Mouse (Mus musculus) monocyte, adult 5-6 weeks (primary cell): Measurements from ENCODE around the gene Akap9. TPM values are rescaled to one million over a fixed set of nuclear protein-coding genes. Genes with fewer than 3 reads are reported as not detected.
"Not testable (repeated sequence)": the region's sequence is repeated elsewhere in the genome, so short reads cannot be mapped to it uniquely, and the experiment has no call there.

Source experiments
- ATAC-seq: fragments of 153-309, 156-312 bp; replicated peaks from 2 replicates; pipeline ENCODE4 v1.8.0; 2017; ENCODE audit warnings: mild to moderate bottlenecking; ENCODE audit not compliant: low TSS enrichment, insufficient number of reproducible peaks, severe bottlenecking, poor library complexity, low FRiP score
- total RNA-seq: library from RNA; stranded (forward); fragments of 200-1000, 200-491, 200-594 nt; gene quantifications from 3 replicates; pipeline ENCODE4 v1.2.3, GENCODE M21; 2017

Akap9 gene
- total RNA-seq, 1 experiment from 2014 or later, result 41.5 TPM

DNA sequence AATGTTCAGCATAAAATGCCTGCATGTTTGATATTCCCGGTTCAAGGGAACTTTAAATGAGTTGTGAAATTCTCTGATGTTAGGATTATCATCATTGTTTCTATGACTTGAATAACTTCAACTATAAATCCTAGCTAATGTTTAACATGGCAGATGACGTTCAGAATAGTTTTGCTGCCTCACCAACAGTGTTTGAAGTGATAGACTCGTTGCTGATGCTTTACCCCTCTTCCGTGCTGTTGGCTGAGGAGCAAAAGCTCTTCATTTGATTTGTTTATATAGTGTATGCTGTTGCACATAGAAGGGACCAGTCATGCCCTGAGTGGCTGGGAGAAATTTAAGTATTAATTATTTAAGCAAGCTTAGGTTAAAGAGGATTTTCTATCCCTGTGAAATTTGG lies 96.9 kb downstream of the Akap9 start:
- ATAC-seq, result no peak

DNA sequence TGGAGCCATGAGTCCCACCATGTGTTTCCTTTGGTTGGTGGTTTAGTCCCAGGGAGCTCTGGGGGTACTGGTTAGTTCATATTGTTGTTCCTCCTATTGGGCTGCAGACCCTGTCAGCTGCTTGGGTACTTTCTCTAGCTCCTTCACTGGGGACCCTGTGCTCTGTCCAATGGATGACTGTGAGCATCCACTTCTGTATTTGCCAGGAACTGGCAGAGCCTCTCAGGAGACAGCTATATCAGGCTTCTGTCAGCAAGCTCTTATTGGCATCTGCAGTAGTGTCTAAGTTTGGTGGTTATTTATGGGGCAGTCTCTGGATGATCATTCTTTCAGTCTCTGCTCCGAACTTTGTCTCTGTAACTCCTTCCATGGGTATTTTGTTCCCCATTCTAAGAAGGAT lies 98.5 kb downstream of the Akap9 start:
- not testable (repeated sequence) for ATAC-seq

DNA sequence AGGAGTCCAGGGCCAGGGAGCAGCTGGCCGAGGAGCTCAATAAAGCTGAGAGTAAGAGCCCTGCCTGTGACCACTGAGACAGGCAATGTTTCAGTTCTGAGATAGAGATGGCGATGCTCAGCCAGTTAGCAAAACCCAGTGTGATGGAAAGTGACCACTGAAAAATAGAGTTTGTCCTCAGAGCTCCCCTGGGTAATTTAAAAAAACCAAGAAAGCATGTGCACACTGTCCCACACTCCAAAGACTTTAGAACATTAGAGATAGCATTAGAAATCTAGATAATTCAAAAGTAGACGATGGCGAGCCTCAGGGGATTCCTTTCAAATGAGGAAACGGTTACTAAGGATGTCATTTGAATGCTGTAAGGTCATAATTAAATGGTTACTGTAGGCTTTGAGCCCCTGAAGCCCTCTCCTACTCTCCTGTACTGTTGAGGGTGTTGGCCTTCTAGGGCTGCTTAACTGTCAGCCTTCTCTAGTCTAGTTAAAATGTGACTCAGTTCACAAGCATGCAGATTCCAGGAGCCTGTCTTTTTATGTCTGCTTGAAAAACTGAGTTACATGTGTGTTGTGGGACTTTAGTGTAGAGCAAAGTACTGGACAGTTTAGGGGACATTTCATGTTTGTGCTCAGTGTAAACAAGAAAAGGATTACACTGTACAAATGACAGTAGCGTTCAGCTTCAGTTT lies 100.8 kb downstream of the Akap9 start:
- ATAC-seq, result no peak

DNA sequence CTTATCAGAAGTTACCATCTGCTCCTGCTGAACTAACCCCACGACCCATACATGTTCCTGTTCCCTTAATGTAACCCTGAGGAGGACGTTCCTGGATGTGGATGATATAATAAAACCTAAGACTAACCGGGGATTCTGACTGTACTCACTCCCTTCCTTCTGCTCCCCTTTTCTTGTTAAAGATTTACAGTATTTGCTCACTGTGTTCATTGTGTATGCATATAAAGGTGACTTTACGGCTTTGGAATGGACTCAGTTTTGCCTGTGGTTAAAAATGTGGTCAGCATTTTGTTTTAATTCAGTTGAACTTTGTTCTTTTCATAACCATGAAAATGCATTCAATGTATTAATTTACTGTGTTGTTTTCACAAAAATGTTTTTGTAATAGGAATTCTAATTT lies 104.0 kb downstream of the Akap9 start:
- ATAC-seq, result no peak

DNA sequence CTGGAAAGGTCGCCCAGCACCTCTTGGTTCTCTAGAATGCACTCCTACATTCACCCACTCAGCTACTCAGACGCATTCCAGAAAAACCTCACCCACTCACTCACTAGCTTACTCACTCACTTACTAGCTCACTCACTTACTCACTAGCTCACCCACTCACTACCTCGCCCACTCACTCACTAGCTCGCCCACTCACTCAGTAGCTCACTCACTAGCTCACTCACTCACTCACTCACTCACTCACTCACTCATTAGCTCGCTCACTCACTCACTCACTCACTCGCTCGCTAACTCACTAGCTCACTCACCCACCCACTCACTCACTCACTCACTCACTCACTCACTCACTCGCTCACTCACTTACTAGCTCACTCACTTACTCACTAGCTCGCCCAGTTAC lies 108.8 kb downstream of the Akap9 start:
- no peak for ATAC-seq

DNA sequence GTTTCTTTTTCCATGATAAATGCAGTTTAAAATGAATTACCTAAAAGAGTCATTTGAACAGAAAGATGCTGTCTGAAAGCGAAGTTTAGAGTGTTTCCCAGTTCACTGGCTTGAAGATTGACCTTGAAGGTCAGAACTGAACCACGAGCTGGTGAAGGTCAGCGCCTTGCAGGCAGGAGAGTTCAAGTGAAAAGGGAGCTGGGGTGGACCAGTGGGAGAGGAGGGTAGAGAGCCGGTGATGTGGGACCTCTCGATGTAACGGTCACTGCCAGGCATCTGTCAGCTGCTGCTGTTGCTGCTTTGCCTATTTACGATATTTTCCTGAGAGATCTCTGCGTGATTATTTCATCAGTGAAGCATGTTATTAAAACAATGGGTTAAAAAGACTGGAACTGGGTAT lies 111.5 kb downstream of the Akap9 start:
- no peak for ATAC-seq

DNA sequence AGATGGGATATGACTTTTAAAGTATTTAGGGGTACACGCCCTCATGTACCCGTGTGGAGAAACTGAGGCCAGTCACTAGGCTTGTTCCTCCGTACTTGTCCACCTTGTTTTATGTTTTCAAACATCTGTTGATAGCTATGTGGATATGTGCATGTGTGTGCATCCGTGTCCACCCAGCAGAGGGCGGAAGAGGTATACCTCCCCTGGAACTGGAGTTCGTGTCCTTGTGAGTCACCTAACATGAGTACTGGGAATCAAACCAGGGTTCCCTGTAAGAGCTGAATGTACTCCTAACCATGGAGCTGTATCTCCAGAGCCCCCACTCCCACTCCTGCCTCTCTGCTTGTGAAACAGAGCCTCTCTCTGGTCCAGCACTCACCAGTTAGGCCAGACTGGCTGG lies 112.5 kb downstream of the Akap9 start:
- ATAC-seq, result no peak

DNA sequence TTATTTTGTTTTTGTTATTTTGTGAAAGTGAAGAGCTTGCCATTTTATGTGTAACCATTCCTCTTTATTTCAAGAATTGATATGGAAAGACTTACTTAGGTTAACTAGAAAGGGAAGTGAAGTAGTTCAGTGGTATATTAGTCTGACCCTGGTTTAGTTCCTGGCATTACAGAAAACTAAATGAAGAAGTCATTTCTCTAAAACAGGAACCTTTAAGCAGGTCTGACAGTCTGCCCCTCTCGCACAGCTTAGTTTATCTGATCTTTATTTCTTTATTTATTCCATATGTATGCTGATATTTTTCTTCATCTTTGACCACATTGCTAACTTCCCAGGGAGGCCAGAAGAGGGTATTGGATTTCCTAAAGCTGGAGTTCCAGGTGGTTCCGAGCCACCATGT lies 113.1 kb downstream of the Akap9 start:
- ATAC-seq, result no peak

DNA sequence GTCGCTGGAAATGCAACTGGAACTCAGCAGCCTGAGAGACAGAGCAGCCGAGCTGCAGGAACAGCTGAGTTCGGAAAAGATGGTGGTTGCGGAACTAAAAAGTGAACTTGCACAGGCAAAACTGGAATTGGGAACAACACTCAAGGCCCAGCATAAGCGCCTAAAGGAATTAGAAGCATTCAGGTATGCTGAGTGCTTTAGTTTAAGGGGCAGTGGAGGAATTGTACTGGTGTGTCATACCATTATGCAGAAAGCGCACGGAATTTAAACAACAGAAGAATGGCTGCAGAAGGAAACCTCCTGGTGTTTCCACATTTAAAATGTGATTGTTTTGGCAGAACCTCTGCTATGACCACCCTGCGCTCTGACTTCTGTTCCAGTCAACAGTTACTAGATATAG lies 132.5 kb downstream of the Akap9 start:
- ATAC-seq, result no peak

DNA sequence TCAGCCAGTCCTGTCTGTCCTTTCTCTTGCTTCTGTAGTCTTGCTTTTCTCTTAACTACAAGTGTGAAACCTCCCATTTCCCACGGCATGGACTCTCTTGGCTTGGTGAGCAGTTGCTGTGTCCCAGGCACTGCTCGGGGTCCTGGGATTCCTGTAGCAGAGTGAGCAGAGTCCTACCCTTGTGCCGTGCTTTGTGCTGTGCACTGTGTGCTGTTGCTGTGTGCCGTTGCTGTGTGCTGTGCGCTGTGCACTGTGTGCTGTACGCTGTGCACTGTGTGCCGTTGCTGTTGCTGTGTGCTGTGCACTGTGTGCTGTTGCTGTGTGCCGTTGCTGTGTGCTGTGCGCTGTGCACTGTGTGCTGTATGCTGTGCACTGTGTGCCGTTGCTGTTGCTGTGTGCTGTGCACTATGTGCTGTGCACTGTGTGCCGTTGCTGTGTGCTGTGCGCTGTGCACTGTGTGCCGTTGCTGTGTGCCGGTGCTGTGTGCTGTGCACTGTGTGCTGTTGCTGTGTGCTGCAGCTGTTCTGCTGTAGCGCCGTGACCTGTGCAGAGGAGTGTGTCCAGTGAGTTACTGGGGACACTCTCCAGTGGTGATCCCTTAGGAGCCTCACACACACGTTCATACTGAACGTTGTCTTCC lies 138.7 kb downstream of the Akap9 start:
- ATAC-seq, result peak; percentile 40

DNA sequence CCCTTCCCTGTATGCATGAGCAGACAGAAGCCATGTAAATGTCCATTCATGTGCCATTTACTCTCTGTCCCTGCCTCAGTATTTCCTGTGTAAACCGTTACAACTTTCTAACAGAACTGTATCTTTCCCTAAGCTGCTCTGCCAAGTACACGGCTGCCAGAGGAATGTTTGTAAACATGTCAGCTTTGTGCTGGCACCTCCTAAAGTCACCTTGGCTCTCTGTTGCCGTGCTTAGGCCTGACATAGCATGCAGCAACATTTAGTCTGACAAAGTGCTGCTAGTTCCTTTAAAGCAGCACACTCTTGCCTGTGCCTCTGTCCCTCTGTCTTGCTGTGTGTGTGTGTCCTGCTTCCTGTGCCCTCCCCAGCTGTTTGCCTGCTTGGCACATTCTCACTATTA lies 139.3 kb downstream of the Akap9 start:
- no peak for ATAC-seq

DNA sequence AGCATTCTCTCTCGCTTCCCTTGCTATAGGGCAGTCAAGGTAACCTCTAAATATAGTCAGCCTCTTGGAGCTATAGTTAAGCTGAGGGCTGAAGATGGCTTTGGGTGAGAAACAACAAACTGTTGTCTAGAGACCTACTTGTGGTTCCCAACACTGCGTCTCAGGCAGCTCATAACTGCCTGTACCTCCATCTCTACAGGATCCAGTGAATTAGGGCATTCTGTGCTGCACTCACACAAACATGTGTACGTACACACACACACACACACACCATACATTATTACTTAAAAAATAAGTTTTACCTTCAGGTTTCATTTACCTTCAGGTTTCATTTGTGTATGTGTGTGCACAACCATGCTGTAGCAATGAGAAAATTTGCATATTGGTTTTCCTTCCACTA lies 151.2 kb downstream of the Akap9 start:
- ATAC-seq, result no peak

DNA sequence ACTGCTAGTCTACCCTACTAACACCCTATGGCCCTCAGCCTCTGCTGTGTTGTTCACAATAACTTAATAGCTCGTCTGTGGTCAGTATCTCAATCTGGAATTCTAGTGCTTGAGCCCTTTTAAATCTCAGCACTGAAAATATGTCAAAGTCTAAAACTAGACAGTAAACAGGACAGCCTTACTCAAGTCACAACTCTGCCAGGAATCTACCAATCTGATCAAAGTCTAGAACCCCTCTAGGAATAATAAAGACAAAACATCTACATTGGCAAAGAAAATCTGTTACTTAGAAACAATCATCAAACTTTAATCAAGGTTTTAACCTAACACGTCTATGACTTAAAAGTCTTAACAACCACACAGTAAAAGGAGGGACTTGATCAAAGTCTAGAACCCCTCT lies 153.0 kb downstream of the Akap9 start:
- ATAC-seq, result no peak

DNA sequence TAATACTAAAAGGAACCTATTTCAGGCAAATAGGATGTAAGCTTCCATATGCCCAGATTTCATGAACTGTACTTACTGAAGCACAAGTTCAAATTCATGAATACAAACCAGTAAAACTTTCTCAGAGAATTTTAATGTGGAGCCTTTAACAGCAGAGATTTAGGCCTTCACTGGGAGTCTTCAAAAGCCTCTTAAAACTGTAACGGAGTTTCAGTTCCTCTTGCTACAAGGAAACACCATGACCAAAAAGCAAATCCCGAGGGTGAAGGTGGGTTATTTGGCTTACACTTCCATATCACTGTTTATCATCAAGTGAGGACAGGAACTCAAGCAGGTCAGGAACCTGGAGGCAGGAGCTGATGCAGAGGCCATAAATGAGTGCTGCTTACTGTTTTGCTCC lies 153.7 kb downstream of the Akap9 start:
- ATAC-seq, result no peak

DNA sequence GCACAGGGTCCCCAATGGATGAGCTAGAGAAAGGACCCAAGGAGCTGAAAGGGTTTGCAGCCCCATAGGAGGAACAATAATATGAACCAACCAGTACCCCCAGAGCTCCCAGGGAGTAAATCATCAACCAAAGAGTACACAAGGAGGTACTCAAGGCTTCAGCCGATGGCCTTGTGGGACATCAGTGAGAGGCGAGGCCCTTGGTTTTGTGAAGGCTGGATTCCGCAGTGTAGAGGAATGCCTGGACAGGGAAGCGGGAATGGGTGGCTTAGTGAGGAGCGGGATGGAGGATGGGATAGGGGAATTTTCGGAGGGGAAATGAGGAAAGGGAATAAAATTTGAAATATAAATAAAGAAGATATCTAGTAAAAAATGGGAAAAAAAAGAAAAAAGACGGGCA lies 157.1 kb downstream of the Akap9 start:
- no peak for ATAC-seq

DNA sequence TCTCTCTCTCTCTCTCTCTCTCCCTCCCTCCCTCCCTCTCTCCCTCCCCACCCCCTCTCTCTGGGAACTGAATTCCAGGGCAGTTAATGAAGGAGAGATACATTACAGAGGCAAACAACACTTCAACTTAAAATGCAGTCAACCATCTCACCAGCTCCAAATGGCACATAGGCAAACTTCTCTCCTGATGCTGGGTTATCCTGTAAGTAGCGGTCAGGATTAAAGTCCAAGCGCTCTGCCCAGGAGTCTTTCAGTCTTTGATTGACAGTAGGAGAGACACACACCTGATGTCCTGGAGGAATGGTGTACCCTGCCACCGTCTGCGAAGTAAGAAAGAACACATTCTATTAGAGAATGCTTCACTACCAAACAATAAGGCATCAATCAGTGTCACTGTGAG lies 158.5 kb downstream of the Akap9 start:
- ATAC-seq, result no peak

DNA sequence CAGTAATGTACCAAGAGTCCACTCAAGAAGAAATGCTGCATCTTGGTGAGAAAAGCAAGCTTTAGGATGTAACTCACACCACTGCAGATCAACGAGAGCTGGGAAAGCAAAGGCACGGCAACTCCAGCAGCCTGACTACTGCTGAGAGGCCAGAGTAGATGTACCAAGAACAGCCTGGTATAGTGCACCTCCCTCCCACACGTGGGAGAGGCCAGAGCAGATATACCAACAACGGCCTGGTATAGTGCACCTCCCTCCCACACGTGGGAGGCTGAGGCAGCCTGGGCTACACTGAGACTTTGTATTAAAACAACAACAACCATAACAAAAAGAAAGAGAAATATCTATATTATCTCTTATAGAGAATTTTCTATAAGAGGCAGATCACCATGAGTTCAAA lies 160.3 kb downstream of the Akap9 start:
- no peak for ATAC-seq

DNA sequence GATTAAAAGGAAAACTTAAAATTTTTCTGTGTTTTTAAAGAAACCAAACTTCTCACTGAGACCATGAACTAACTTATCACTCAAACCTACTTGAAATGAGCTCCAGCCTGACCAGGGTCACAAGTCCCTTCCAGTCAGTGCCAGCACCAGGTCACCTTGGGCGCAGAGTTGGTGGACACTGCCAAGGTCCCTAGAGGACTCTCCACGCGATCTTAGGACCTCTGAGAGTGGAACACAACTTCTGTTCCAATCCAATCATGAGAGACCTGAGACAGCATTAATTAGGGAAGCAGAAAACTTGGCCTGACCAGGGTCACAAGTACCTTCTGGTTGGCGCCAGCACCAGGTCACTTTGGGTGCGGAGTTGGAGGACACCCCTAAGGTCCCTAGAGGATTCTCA lies 166.6 kb downstream of the Akap9 start:
- no peak for ATAC-seq

DNA sequence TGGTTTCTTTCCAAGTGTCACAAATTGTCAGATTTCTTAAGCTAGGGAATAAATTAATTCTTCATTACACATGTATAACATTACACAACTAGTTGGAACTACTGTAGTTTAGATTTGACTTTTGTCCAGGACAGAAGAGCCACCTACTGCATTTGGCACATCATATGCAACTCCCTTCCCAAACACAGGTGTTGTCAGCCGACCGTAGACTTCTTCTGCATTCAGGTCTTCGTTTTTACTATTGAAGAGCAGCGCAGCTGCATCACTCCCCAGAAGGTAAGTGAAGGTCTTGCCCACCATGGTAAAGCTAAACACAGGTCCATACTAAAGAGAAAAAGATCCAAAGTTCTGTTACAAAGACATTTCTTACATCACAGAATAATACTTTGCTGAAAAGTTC lies 173.2 kb downstream of the Akap9 start:
- ATAC-seq, result no peak

DNA sequence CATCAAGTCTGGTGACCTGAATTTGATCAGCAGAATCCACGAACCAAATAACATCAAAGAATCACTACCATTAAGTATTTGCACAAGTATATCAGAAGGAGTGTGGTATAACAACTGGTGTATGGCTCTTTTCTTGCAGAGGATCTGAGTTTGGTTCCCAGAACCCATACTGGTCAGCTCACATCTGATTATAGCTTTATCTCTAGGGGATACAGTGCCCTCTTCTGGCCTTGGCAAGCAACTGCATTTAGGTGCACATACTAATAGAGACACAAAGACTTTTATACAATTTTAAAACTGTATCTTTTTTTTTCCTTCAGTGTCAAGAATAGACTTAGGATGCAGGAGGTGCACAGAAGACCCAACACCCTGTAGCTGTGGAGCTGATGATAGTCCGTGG lies 173.9 kb downstream of the Akap9 start:
- ATAC-seq, result no peak
